Mouse (Mus musculus): Measurements from ENCODE around the gene Akr1b8. TPM values are rescaled to one million over a fixed set of nuclear protein-coding genes. Genes with fewer than 3 reads are reported as not detected.

Akr1b8 gene
- polyA plus RNA-seq, 1 experiment from 2014 or later = 18.4 TPM

- no peak overlapping the region for H3K27ac ChIP-seq
- ATAC-seq (ENCODE audit: low FRiP score) = no peak
- H3K4me2 ChIP-seq (replicated peaks) = no peak overlapping the region
- no peaks in the 10 kb centered on the region for H3K36me3 ChIP-seq
- H3K4me1 ChIP-seq = no peaks in the 10 kb centered on the region
- no peaks in the 10 kb centered on the region for H3K9me3 ChIP-seq (replicated peaks)
- no peaks in the 10 kb centered on the region for H3K27me3 ChIP-seq
- no peak overlapping the region for H3K9ac ChIP-seq
- 96% methylated on average over 2 of the region's 2 CpGs for WGBS
- no peak overlapping the region for H3K4me3 ChIP-seq
These were observed 62.6 kb downstream of the Akr1b8 start for GRCm38 (mm10) chr6:34416521-34416920.

Other genes with a start within 250 kb of the Akr1b8 start
- 42.9 and 44.6 TPM in 2 replicates for gene Slc35b4, start 177.0 kb upstream of the Akr1b8 start, polyA plus RNA-seq (2016; fragmentation: Nextera tagmentation; extraction: Ambion mirVana)
- 128 and 133 TPM in 2 replicates for gene Akr1b3, start 36.6 kb upstream of the Akr1b8 start, polyA plus RNA-seq (2016; fragmentation: Nextera tagmentation; extraction: Ambion mirVana)
- 13.1 and 14.4 TPM in 2 replicates for gene Akr1b10, start 30.1 kb downstream of the Akr1b8 start, polyA plus RNA-seq (2016; fragmentation: Nextera tagmentation; extraction: Ambion mirVana)
- gene Akr1b7, start 58.2 kb downstream of the Akr1b8 start, polyA plus RNA-seq (2016; fragmentation: Nextera tagmentation; extraction: Ambion mirVana) = 0.17 TPM in 1 of 2 replicates, not detected in the other
- 70.5 and 82.4 TPM in 2 replicates for gene Bpgm, start 122.1 kb downstream of the Akr1b8 start, polyA plus RNA-seq (2016; fragmentation: Nextera tagmentation; extraction: Ambion mirVana)
- gene Cald1, start 244.4 kb downstream of the Akr1b8 start, polyA plus RNA-seq (2016; fragmentation: Nextera tagmentation; extraction: Ambion mirVana) = 175 and 198 TPM in 2 replicates